Mouse (Mus musculus) right cerebral cortex, adult 2 months (tissue): ENCODE measurements around the gene Foxr1.
"Not testable (repeated sequence)": the region's sequence is repeated elsewhere in the genome, so short reads cannot be mapped to it uniquely, and the experiment has no call there.

Experiments used
- DNase-seq, 2 experiments: peaks; one replicate each; pipeline ENCODE4 v3.0.0; 2021 to 2022; ENCODE audit warnings: low spot score in 2 of 2

The Foxr1 gene

DNA sequence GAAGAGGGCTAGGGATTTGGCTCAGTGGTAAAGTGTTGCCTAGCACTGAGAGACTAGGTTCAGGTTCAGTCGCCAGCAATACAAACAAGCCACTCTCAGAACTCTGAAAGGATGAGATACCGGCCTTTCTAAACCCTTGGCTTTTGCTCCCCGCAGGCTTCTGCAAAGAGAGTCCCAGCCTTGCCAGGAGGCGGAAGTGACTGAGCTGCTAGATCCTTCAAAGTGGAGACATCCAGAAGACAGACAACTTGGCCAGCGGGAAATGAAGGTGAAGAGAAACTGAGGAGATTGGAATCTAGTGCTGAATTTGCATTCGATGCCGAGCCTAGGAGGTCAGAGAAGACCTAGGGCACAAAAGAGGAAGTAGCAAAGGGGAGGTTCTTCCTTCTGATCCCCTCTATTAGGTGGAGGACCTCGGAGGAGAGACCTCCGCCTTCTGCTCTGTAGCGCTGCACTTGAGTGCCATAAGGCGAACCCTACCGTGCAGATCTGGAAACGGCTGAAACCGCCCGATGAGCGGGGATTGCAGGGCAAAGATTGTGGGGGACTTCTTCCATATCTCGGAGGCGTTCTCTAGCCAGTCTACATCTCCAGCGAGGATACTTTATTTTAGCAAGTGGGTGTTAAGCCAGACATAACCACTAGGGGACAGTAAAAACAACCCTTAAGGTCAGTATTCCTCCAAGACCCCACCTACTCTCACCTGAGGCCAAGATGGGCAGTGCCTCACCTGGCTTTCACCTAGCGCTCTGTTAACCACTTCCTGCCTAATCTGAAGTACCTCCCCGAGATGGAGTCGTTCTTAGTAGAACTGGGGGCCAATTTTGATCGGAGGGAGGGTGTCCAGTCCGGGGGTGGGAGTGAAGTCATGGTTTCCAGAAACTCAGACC is 36.6 kb upstream of the Foxr1 start:
- DNase-seq = peak in 1 of 2 experiments; percentile 59

DNA sequence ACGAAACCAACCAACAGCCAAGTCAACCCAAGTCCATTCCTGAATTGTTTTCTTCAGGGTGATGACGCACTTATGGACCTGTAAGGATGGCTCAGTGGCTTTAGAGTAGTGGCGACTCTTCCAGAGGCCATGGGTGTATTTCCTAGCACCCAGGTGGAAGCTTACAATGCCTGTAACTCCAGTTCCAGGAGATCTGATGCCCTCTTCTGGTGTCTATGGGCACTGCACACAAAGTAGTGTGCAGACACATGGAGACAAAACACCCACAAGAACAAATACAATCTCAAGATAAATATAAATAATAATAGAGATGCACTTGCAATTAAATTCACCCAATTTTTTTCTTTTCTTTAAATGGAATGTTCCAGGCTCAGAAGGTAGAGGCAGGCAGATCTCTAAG is 35.0 kb upstream of the Foxr1 start:
- no peak for DNase-seq

DNA sequence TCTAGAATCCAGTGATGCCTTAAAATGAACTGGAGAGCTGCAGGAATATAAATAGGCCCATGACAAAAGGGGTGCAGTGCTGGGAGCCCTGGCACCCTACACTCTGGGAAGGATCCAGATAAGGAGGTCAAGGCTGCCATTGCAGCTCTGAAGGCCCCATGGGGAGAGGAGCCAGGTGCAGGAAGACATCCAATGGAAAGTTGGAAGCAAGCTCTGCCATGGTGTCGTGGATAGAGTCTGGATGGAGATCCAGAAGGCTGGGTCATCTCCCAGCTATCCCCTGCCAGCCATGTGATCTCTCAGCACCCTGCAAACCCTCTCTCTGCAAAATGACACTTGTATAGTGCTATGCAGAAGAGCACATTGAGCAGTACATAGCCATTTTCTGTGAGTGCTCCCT is 33.4 kb upstream of the Foxr1 start:
- DNase-seq = no peak

DNA sequence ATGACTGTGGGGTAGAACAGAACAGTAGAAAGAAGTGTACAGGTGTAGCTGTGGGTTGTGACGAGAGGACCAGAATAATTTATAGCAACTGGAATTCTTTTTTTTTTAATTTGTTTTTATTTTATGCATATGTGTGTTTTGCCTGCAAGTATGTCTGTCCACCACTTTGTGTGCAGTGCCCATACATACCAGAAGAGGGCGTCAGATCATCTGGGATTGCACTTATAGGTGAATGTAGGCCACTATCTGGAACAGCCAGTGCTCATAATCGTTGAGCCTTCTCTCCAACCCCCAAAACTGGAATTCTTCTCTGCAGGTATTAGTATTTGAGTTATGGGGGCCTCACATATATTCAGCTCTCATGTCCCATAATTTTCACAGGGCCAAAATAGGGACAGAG is 32.2 kb upstream of the Foxr1 start:
- DNase-seq = no peak

DNA sequence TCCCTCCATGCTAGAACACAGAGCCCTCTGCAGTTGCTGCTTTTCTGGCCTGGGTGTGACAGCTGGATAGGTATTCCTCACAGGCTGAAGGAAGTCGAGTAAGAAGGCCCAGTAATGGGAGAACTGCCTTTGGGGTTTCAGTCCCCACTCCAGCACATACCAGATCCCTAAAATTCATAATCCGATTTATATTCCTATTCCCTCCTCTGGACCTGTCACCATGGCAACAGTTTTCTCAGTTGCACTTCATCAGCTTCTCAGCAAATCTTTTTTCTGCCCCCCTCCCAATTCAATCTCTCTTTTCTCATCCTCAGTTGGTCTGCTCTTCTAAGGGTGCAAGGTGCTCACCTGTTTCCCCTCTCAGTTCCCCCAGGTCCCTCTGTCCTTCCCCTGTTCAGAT is 27.9 kb upstream of the Foxr1 start:
- no peak for DNase-seq

DNA sequence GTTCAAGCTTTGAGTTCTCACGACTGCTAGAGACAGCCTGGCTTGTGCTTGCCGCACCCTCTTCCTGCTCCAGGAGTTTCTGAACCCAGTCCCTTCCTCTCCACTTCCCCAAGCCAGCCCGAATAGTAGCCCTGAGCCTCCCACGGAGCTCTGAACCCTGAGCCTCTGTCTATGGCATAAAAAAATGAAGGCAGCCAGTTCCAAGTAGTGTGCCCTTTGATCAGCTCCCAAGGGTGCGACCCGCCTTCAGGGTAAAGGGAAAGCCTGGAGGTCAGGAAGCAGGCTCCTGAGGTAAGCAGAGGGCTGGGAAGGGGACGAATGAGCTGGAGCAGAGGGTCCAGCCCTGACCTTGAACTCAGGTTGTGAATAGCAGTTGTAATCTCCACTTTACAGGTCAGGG is 27.3 kb upstream of the Foxr1 start:
- DNase-seq = no peak

DNA sequence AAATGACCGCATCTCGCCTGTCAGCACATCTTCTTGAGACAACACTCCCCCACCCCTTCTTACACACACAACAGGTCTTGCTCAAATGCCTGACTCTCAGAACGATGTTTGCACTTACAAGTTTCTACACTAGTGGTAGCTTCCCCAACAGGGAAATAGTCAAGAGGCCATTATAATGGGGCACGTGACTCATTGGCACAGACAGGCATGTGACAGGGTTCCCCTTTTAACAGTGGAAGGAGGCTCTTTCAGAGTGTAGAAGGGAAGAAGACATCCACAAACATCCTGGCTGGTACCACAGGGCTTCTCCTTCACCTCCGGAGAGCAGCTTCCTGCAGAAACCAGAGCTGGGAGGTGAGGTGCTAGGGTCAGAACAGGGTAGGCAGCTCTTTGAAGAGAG is 21.0 kb upstream of the Foxr1 start:
- no peak for DNase-seq

DNA sequence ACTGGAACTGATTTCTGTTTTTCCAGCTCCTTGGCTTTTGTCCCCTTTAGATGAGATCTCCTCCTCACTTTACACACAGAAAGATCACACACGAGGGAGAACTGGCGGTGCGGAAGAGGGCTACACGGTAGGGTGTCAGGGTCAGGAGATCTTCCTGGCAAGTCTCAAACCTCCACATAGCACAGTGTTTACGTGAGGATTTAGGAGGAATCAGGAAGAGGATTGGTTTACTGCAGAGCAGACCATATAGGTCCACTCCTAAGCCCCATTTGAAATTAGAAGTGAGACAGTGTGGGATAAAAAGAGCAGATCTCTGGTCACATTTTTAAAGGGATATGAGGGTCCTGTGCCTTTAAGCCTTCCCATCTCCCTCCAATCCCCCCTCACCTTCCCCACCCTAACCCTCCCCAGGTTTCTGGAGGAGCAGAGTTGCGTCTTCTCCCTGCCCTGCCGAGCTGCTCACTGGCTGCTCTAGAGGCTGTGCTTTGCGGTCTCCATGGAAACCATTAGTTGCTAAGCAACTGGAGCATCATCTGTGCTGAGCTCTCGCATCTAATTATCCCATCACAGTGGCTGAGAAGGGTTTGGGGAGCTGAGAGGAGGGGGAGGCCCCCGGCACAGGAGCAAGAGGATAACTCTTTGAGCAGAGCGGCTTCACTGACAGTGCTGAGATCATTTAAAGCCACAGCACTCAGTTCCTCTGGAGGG is 16.3 kb upstream of the Foxr1 start:
- DNase-seq = peak; percentile 91

DNA sequence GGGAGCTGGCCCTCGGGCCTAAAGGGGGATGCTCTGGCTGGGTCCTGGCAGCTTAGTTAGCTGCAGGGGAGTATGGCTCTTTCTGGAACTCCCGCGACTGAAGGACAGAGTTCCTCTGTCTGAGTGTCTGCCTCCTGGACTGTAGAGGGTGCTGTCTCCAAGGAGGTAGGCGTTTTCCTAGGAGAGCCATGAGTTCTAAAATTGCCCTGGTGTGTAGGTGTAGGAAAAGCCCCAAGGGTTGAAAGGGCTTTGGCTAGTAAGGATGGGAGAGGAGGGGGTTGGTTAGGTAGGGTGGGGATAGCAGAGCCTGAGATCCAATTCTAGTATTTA is 13.9 kb upstream of the Foxr1 start, which contains the start of gene Upk2:
Gene Upk2 (minus strand): TSS at position 86 of the 330 bp plus-strand sequence.
- no peak for DNase-seq

DNA sequence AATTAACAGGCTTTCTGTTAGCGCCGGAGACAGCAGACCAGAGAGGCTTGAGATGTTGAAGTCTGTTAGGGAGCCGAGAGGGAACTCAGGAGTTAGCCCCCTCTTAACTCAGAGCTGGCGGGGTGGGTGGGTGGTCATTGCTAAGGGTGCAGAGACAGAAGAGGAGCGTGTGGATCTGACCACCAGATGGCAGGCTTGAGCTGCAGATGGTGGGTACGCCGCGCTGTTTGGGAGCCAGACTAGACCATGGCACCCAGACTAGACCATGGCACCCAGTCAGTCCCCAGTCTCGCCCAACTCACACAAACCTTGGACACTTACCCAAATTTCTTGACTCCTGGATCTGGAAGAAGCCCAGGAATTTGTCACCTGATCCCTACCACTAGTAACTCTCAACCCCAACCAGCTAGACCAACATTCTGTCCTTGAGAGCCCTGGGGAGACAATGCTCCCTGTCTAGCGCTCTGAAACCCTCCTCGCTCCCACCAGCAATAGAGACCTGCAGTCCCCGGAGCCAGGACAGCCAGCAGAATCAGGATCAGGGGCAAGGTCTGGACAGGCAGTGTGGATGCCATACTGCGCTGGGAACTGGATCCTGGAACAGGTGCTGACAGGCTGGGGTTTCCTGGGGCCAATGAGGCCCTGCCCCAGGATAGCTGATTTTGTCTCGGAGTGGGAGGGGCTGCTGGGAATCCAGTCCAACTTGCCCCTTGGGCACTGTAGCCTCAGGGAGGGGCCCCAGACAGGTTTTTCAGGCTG is 13.4 kb upstream of the Foxr1 start:
- peak; percentile 88 to 91 for DNase-seq

DNA sequence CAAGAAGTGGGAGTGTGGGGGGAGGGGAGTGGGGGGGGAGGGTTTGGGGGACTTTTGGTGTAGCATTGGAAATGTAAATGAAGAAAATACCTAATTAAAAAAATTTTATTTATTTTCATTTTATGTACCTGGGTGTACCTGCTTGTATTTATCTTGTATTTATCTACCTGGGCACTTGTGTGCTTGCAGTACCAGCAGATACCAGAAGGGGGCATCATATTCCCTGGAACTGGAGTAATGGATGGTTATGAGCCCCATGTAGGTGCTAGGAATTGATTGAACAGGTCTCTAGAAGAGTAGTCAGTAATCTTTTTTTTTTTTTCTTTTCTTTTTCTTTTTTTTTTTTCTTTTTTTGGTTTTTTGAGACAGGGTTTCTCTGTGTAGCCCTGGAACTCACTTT is 9.5 kb upstream of the Foxr1 start:
- no peak for DNase-seq

DNA sequence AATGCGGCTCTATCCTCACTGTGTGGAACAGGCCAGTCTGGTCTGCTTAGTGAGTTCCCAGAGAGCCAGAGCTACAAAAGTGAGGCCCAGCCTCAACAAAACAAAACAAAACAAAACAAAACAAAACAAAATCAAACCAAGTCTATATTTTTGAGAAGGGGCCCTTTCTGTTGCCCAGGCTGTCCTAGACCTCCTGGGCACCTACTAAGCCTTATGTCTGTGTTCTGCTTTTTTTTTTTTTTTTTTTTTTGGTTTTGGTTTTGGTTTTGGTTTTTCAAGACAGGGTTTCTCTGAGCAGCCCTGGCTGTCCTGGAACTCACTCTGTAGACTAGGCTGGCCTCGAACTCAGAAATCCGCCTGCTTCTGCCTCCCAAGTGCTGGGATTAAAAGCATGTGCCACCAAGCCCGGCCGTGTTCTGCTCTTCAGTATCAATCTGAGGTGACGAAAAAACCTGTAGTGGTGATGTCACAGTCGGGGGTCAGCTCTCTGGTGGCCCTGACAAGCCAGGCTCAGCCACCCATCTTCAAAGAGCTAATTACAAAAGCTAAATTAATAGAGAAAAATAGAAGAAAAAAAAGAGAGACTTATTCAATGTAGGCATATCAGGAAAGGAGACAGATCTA is 3.6 kb upstream of the Foxr1 start:
- DNase-seq = not testable (repeated sequence)

DNA sequence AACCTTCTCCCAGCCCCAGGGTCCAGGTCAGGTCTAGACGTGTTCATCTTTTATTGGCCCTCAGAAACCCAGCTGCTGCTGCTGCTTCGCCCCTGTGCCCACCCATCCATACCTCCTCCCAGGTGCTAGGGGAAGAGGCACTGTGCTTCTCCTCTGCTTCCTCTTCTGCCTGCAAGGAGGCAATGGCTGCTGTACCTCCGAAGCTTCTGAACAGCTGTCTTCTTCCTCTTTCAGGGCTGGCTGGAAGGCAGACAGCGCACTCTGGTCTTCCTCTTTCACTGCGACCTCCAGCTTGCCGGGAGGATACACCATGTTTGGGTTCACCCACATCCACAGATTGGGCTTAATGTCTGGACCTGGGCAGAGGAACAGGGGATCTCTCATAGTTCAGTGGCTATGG is 5.2 kb downstream of the Foxr1 start:
- DNase-seq = no peak

DNA sequence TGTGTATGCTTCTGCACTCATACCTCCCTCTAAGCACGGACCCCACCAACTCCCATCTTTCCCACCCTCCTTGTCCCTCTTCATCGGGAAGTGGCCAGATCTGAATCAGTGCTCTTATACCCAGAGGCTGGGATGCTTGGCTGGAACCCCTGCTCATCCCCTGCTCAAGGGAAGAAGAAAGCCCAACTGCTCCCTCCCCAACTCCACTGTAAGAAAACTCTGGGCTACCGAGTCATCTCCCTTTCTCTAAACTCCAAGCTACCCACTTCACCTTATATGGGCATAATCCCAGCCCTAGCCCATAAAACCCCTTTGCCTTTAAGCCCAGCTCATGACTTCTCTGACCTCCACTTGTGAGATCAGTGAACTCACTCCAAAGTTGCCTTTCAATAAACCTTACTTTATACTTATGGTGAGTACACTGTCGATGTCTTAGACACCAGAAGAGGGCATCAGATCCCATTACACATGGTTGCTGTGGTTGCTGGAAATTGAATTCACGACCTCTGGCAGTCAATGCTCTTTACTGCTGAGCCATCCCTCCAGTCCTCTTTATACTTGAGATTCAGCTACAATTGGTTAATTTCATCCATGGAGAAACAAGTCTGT is 8.3 kb downstream of the Foxr1 start:
- no peak for DNase-seq

DNA sequence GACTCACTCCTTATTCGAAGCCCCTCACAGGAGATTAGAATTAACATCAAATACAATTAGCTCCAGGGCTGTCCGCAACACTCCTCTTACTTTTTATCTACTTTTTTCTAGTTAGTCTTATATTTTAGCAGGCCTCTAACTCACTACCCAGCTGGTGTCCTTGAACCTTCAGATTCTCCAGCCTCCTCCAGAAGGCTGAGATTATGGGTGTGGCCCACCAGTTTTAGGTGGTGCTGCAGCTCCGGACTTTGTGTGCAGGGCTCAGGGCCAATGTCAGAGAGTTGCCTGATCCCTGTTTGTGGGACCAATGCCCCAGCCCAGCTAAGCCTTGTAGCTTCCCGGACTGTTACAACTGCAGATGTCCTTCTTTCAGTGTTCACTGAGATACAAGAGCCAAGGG is 17.4 kb downstream of the Foxr1 start:
- DNase-seq = no peak

DNA sequence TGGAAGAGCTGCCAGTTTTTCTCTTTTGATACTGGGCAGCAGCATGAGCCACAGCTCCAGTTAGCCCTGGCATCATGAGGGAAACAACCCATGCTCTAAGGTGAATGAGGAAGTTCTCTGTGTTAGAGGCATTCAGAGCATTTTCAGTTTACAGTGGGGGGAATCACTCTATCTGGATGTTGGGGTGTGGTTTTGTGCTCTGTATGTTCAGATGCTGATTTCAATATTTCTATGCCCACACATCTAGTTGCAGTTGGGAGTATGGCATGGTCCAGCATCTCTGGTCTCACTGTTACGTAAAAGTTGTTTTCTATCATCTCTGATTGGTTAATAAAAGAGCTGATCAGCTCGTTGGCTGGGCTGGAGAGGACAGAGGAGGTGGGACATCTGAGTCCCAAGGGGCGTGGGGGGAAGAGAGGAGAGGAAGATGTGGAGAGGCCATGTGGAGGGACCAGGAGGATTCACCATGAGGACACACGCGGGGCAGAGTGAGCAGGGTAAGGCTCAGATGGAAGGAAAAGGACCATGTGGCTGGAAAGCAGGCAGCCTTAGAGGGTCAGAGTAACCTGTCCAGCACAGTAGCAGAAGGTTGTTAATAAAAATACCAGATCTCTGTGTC is 20.5 kb downstream of the Foxr1 start:
- no peak for DNase-seq

DNA sequence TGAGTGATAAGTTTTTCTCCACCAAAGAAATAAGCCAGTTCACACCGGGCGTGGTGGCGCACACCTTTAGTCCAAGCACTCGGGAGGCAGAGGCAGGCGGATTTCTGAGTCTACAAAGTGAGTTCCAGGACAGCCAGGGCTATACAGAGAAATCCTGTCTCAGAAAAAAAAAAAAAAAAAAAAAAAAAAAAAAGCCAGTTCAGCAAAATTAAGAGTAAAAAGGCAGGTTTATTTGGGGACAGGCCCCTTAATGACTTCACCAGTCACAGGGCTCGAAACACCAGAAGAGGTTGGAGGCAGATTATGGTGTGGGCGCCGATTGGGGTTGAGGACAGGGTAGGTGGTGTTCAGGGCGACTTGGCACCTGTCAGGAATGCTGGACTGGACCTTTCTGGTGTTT is 21.2 kb downstream of the Foxr1 start:
- not testable (repeated sequence) for DNase-seq

DNA sequence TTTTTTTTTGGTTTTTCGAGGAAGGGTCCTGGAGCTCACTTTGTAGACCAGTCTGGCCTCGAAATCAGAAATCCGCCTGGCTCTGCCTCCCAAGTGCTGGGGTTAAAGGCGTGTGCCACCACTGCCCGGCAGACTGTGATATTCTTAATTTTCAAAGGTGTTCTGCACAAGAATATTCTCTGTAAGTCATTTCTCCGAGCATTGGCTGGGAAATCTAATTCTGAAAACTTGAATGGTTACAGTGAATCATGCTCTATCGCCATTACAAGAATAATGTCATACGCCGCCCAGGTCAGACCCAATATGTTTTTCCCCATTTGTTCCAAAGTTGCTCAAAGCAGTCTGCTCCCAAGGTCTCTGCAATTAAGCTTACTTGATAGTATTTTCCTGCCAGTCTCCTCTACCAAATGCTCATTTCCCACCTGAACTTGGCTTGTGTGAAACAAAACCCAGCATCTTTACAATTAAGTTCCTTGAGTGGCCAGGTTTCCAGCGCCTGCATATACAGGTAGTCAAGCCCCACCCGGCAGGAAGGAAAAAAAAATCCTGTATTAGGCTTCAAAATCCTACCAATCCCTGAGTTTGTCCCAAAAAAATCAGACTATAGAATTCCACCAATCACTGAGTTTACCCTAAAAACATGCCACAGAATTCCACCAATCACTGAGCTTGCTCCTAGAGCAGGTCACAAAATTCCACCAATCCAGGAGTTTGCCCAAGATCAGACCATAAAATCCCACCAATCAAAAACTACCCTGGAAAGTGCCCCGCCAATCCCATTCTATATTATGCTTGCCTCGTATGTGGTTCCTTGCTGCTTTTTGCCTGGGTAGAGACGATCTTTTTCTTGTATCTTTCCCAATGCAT is 22.2 kb downstream of the Foxr1 start, which contains the start of gene Ccdc84:
Gene Ccdc84 (minus strand): TSS at position 51 of the 867 bp plus-strand sequence.
- no peak for DNase-seq

DNA sequence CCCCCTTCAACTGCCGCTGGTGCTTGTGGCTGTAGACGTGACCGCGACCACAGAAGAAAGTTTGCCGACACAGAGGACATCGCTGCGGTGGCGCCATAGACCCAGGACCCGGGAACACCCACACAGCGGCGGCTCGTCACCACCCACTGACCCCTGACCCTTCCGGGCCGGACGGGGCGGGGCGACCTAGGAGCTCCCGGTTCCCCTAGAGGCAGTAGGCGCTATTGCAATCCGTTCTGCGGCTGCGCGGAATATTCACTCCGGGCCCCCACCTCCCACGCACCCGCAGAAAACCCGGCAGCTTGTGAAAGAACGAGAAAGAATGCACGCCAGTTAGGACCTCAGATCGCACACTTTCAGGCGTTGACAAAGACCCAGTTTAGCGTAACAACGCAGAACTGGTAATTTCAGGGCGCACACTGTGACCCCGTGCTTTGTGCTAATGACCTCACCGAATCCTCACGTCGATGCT is 23.0 kb downstream of the Foxr1 start:
- DNase-seq = peak; percentile 95 to 98
